Mouse (Mus musculus) megakaryocyte progenitor cell, adult 5-6 weeks (primary cell): Measurements from ENCODE around the gene Cdh15. TPM values are rescaled to one million over a fixed set of nuclear protein-coding genes. Genes with fewer than 3 reads are reported as not detected.
A peak's percentile ranks its signal among the peaks of the same experiment; 100 is the strongest.

Experiments used
- ATAC-seq: replicated peaks from 2 replicates; pipeline ENCODE4 v1.8.0; 2016; ENCODE audit warnings: mild to moderate bottlenecking, moderate TSS enrichment, inconsistent platforms; ENCODE audit not compliant: poor library complexity
- total RNA-seq, 2 experiments: library from RNA; stranded (forward) in 1 of 2; stranded (reverse) in 1 of 2; fragments of 157-497, 149-512 nt in 1 of 2; fragments of 200-1000 nt in 1 of 2; gene quantifications; 2 replicates each; pipeline versions ENCODE4 v1.2.3 to v1.2.4; 2015 to 2017

Gene Cdh15
- total RNA-seq, 2 experiments from 2014 or later, result not detected

- no peak for ATAC-seq
Observed at GRCm38 (mm10) chr8:122836199-122836598, 11.6 kb upstream of the Cdh15 start.

- ATAC-seq, result no peak
Observed at GRCm38 (mm10) chr8:122836696-122837095, 11.1 kb upstream of the Cdh15 start.

GRCm38 (mm10) chr8:122844161-122844560 is 3.6 kb upstream of the Cdh15 start:
- ATAC-seq, result no peak

- ATAC-seq, result peak; percentile 71
Observed at GRCm38 (mm10) chr8:122845662-122846061, 2.1 kb upstream of the Cdh15 start.

GRCm38 (mm10) chr8:122849152-122849910 is 1.6 kb downstream of the Cdh15 start:
- ATAC-seq, result no peak

GRCm38 (mm10) chr8:122850641-122851240 is 3.0 kb downstream of the Cdh15 start:
- ATAC-seq, result no peak

GRCm38 (mm10) chr8:122851692-122852545 is 4.2 kb downstream of the Cdh15 start:
- ATAC-seq, result no peak

GRCm38 (mm10) chr8:122852546-122852905 is 4.8 kb downstream of the Cdh15 start:
- no peak for ATAC-seq

- ATAC-seq, result no peak
Observed at GRCm38 (mm10) chr8:122853340-122853771, 5.6 kb downstream of the Cdh15 start.

GRCm38 (mm10) chr8:122854388-122854787 is 6.6 kb downstream of the Cdh15 start:
- ATAC-seq, result no peak

GRCm38 (mm10) chr8:122855123-122855522 is 7.4 kb downstream of the Cdh15 start:
- ATAC-seq, result no peak

- ATAC-seq, result no peak
Observed at GRCm38 (mm10) chr8:122856288-122856687, 8.5 kb downstream of the Cdh15 start.

GRCm38 (mm10) chr8:122859843-122860242 is 12.1 kb downstream of the Cdh15 start:
- ATAC-seq, result 0 out of 2 replicates have a peak, but pooled peaks have one; percentile 23

- ATAC-seq, result no peak
Observed at GRCm38 (mm10) chr8:122864719-122865129, 17.0 kb downstream of the Cdh15 start.

- ATAC-seq, result peak; percentile 54
Observed at GRCm38 (mm10) chr8:122865441-122865840, 17.7 kb downstream of the Cdh15 start.

- no peak for ATAC-seq
Observed at GRCm38 (mm10) chr8:122866231-122866630, 18.5 kb downstream of the Cdh15 start.

- ATAC-seq, result no peak
Observed at GRCm38 (mm10) chr8:122867982-122868381, 20.2 kb downstream of the Cdh15 start.

- ATAC-seq, result peak; percentile 87
Observed at GRCm38 (mm10) chr8:122870377-122870863, 22.7 kb downstream of the Cdh15 start.

- ATAC-seq, result peak; percentile 62
Observed at GRCm38 (mm10) chr8:122871663-122872062, 23.9 kb downstream of the Cdh15 start.

GRCm38 (mm10) chr8:122873171-122873570 is 25.4 kb downstream of the Cdh15 start:
- ATAC-seq, result peak; percentile 40; the same call in 1 of the 2 replicates

- no peak for ATAC-seq
Observed at GRCm38 (mm10) chr8:122875186-122875585, 27.4 kb downstream of the Cdh15 start.
